Mouse (Mus musculus) limb, embryonic 14.5 days (tissue): Measurements from ENCODE around the gene Krt9. TPM values are rescaled to one million over a fixed set of nuclear protein-coding genes. Genes with fewer than 3 reads are reported as not detected.
A peak's percentile ranks its signal among the peaks of the same experiment; 100 is the strongest.

ENCODE experiments used
- ATAC-seq: fragments of 200-750 bp; cut with Nextera tagmentation; 2 replicates; pipeline ENCODE4 v1.8.0; 2017; ENCODE audit warnings: low read depth, moderate number of reproducible peaks, moderate TSS enrichment; ENCODE audit not compliant: low FRiP score
- DNase-seq: peaks from one replicate; pipeline ENCODE4 v3.0.0-alpha.2; 2015; ENCODE audit warnings: low spot score
- H3K27ac ChIP-seq: fragments of 300-500 bp; sonication (generic); replicated peaks from 2 replicates; pipeline ENCODE4 v1.5.1; 2014; ENCODE audit warnings: low read depth, mild to moderate bottlenecking, low read length, moderate library complexity, mixed read lengths
- H3K27me3 ChIP-seq: fragments of 300-500 bp; sonication (generic); 2 replicates; pipeline ENCODE4 v1.6.1; 2014; ENCODE audit warnings: low read length, mixed read lengths; ENCODE audit not compliant: control insufficient read depth, insufficient read depth
- H3K36me3 ChIP-seq: fragments of 300-500 bp; sonication (generic); 2 replicates; pipeline ENCODE4 v1.6.1; 2014; ENCODE audit warnings: mild to moderate bottlenecking, low read length, moderate library complexity, mixed read lengths; ENCODE audit not compliant: control insufficient read depth, insufficient read depth
- H3K4me1 ChIP-seq: fragments of 300-500 bp; sonication (generic); 2 replicates; pipeline ENCODE4 v1.6.1; 2014; ENCODE audit warnings: antibody characterized with exemption, low read length, mixed read lengths; ENCODE audit not compliant: control insufficient read depth, insufficient read depth
- H3K4me2 ChIP-seq: fragments of 300-500 bp; sonication (generic); replicated peaks from 2 replicates; pipeline ENCODE4 v1.6.1; 2014; ENCODE audit warnings: low read depth, mild to moderate bottlenecking, low read length, moderate library complexity; ENCODE audit not compliant: severe bottlenecking
- H3K4me3 ChIP-seq: fragments of 300-500 bp; sonication (generic); replicated peaks from 2 replicates; pipeline ENCODE4 v1.5.1; 2014; ENCODE audit warnings: low read length
- H3K9ac ChIP-seq: fragments of 300-500 bp; sonication (generic); 2 replicates; pipeline ENCODE4 v1.6.1; 2014; ENCODE audit warnings: mild to moderate bottlenecking, low read depth, low read length, moderate library complexity; ENCODE audit not compliant: severe bottlenecking
- H3K9me3 ChIP-seq: fragments of 300-500 bp; sonication (generic); 2 replicates; pipeline ENCODE4 v1.6.1; 2016; ENCODE audit warnings: low read length; ENCODE audit not compliant: control insufficient read depth
- POLR2A ChIP-seq: fragments of 200-500 bp; IDR thresholded peaks from 2 replicates; pipeline ENCODE4 v1.8.0; 2012; ENCODE audit warnings: inconsistent platforms, mild to moderate bottlenecking, moderate library complexity, borderline replicate concordance; ENCODE audit not compliant: insufficient read depth, insufficient read length; ENCODE audit errors: extremely low read depth
- WGBS: fragments of 180-500 bp; shearing (Covaris S2); extraction: QIAGEN DNeasy Blood & Tissue Kit; methylation state at CpG from one replicate; pipeline ENCODE4 v1.1.7; 2014; 5-methylcytosine and 5-hydroxymethylcytosine counted together
- polyA plus RNA-seq, 2 experiments: library from polyadenylated mRNA; depleted of rRNA in 1 of 2; stranded (reverse) in 1 of 2; unstranded in 1 of 2; fragments of >200 nt; fragmentation: Nextera tagmentation in 1 of 2; extraction: Ambion mirVana in 1 of 2; gene quantifications; 2 replicates each; pipeline versions ENCODE4 v1.2.1 to v1.2.3; 2012 to 2014

Gene Krt9
- polyA plus RNA-seq, 2 experiments, result 0.39 TPM; not detected in 1

DNA sequence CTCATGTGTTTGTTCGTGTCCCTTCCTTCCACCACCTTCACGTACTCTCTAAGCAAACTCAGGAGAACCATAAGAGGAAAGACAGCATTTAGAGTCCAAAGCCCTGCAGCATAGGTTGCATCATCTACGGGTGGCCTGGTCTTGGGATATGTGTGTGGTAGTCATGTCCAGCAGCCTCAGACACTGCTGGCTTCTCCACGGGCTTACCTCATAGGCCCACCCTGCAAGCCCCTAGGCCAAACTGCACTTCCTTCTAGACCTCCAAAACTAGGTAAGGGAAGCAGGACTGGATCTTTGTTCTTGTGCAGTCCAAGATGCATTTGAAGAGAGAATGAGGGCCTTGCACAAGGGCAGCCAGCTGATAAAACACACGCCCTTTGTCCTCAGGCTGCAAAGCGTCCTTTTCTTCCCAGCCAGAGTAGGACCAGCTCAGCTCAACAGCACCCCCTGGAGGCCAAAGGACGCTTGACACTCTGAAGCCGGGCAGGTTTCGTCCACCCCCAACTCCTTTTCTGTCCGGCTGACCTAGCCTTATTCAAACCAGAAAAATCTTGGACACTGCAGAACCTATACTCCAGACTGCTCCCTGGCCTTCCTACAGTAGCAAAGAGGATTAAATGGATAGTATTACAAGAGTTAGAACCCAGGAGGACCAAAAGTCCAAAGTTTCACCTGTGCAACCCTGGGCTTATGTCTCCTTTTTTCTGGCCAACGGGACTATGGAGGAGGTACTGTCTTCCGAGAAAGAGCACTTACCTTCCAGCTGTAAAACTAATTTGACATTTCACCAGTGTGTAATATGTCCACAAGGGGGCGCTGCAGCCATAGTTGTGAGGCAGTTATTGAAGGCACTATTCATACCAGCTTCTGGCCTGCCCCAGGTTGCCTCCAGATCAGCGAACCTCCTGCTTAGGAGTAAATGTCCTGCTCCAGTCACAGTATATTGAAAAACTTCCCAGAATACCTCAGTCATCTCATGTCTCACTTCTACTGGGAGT lies 24.0 kb downstream of the Krt9 start:
- no peak overlapping the region for H3K9ac ChIP-seq
- DNase-seq, result peak; percentile 70
- no peak overlapping the region for H3K4me2 ChIP-seq
- 29% methylated on average over 14 of the region's 14 CpGs for WGBS
- no peak overlapping the region for H3K4me3 ChIP-seq
- TF ChIP-seq POLR2A, result no peak
- ATAC-seq, result no peak
- H3K36me3 ChIP-seq, result no peaks in the 10 kb centered on the region
- no peak overlapping the region for H3K27ac ChIP-seq
- no peaks in the 10 kb centered on the region for H3K27me3 ChIP-seq
- H3K9me3 ChIP-seq, result no peaks in the 10 kb centered on the region
- no peaks in the 10 kb centered on the region for H3K4me1 ChIP-seq

DNA sequence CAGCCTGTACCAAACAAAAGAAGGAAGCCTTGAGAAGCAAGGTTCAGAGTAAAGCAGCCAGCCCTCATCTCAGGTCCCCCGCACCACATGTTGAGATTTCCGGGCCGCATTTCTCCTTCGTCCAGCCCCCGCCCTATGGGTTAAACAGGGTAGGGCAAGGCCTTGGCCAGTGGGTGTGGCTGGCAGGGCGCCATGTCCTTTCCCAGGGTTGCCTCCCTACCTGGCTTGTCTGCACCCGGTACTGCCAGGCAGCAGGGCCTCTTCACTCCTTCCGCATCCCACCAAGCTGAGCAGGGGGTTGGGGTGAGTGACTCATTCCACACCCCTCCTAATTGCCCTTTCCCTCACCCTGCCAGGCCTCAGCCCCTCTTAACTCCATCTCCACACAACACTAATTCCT lies 25.0 kb downstream of the Krt9 start:
- no peak for DNase-seq
- WGBS, result 67% methylated on average over 8 of the region's 8 CpGs
- Histone ChIP-seq H3K4me2 (no peak overlapping the region), H3K36me3 (no peaks in the 10 kb centered on the region), H3K9me3 (no peaks in the 10 kb centered on the region), H3K4me3 (no peak overlapping the region), H3K27ac (no peak overlapping the region), H3K9ac (no peak overlapping the region), H3K4me1 (no peaks in the 10 kb centered on the region), H3K27me3 (no peaks in the 10 kb centered on the region)
- TF ChIP-seq POLR2A, result no peak
- ATAC-seq, result no peak

DNA sequence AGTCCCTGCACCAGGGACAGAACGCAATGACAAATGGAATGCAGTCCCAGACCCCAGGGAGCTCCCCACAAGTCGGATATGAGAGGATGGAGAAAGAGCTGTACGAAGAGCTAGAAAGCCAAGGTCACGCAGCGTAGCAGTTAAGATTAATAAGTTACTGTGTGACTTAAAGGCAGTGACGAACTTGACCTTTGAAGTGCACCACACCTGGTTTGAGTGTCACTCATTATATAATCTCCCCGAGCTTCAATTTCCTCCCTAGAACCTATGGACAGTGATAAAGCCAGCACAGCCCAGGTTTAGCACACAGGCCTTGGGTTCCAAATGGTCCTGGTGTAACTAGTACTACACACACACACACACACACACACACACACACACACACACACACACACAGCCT lies 28.7 kb downstream of the Krt9 start:
- H3K9ac ChIP-seq, result no peak overlapping the region
- no peaks in the 10 kb centered on the region for H3K27me3 ChIP-seq
- H3K27ac ChIP-seq, result no peak overlapping the region
- H3K9me3 ChIP-seq, result no peaks in the 10 kb centered on the region
- ATAC-seq (no peak), DNase-seq (no peak)
- no peak overlapping the region for H3K4me3 ChIP-seq
- WGBS, result 35% methylated on average over 7 of the region's 7 CpGs
- TF ChIP-seq POLR2A, result no peak
- H3K4me1 ChIP-seq, result no peaks in the 10 kb centered on the region
- H3K36me3 ChIP-seq, result no peaks in the 10 kb centered on the region
- H3K4me2 ChIP-seq, result no peak overlapping the region

DNA sequence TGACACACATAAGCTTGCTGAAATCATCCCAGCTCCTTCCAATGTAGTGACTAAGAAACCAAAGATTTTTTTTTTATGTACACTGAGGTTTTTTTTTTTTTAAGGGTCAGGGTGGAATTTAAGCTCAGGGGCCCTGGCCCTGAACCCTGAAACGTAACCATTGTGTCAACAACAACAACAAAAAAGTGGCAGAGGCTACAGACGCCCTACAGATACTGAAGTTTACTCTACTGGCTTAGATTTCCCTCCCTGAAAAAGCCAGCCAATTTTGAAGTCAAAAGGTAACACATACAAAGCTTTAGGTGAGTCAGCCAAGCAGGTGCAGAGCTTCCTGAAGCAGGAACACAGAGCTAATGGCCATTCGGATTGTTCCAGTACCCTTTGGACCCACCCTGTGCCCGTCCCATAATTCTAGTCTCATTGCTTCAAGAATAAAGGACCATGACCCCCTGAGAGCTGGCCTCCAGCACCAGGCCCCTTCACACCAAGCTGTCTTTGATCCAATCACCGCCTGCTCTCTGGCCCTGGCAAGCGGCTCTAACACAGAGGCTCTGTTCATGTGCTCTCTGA lies 35.1 kb downstream of the Krt9 start:
- DNase-seq (no peak), ATAC-seq (no peak)
- WGBS, result 46% methylated on average over 6 of the region's 6 CpGs
- peaks cover 8% of the 10 kb centered on the region for H3K4me1 ChIP-seq
- no peak overlapping the region for H3K4me2 ChIP-seq
- no peaks in the 10 kb centered on the region for H3K27me3 ChIP-seq
- no peak for TF ChIP-seq POLR2A
- H3K27ac ChIP-seq, result no peak overlapping the region
- no peaks in the 10 kb centered on the region for H3K36me3 ChIP-seq
- no peak overlapping the region for H3K4me3 ChIP-seq
- no peak overlapping the region for H3K9ac ChIP-seq
- H3K9me3 ChIP-seq, result no peaks in the 10 kb centered on the region

DNA sequence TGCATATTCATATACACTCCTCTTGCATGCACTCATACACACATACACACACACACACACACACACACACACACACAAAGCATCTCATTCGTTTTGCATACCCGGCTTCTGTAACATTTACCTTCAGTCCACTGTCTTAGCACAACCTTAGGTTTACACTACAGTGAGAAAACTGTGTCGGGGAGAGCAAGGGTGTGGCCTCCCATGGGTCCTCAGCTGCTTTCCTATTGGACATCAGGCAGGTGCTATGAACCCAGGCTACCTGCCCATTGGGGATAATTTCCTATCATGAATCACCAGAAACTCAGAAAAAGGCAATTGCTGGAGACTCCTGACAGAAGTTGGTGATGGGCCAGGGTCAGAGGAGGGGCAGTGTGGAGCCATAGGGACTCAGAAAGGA lies 35.7 kb downstream of the Krt9 start:
- H3K4me1 ChIP-seq, result peaks cover 8% of the 10 kb centered on the region
- WGBS, result 69% methylated on average over 3 of the region's 3 CpGs
- no peak overlapping the region for H3K4me2 ChIP-seq
- H3K27me3 ChIP-seq, result no peaks in the 10 kb centered on the region
- H3K27ac ChIP-seq, result no peak overlapping the region
- H3K9me3 ChIP-seq, result no peaks in the 10 kb centered on the region
- H3K36me3 ChIP-seq, result no peaks in the 10 kb centered on the region
- H3K9ac ChIP-seq, result no peak overlapping the region
- ATAC-seq (no peak), DNase-seq (no peak)
- no peak for TF ChIP-seq POLR2A
- no peak overlapping the region for H3K4me3 ChIP-seq
